Mouse (Mus musculus): ENCODE data around the gene Pias1. TPM values are rescaled to one million over a fixed set of nuclear protein-coding genes. Genes with fewer than 3 reads are reported as not detected.

Gene Pias1
- polyA plus RNA-seq, 1 experiment: 13.2 TPM

DNA sequence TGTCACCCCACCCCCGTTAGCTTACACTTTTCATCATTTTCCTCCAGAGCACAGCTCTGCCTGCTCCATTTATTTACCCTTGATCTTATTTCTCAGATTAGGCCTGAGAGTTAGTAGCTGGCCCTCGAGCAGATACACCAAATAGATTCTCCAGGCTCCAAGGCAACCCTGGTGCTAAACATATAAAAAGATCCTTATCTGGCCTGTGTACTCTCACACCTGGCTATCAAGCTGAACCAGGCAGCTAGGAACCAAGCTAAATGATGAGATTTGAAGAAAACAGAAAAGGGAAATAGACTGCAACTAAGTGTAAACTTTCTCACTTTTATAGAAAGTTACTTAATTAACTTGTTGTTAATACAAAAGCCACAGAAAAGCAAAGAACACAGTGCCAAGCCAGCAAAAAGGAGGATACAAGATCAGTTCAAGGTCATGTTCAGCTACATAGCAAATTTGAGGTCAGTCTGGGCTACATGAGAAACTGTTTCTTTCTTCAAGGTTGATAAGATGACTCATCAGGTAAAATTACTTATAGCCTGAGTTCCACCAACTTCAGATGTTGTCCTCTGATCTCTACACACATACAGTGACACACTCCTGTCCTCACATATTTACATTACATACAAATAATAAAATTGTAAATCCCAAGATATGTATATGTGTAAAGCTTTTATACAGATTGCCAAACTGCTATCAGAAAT, 52.9 kb downstream of the Pias1 start:
- TF ChIP-seq POLR2A (IDR thresholded peaks at IDR 0.05; ENCODE audit: borderline replicate concordance, control insufficient read depth, low read depth, low read length) (no peak), CTCF (IDR thresholded peaks at IDR 0.05; ENCODE audit: control insufficient read depth, insufficient read depth, low read length) (no peak)
- peaks cover 2% of the 10 kb centered on the region for H3K4me1 ChIP-seq (ENCODE audit: control insufficient read depth, insufficient read depth, low read length)
- WGBS: 54% methylated on average over 2 of the region's 2 CpGs
- H3K4me3 ChIP-seq (replicated peaks; ENCODE audit: control insufficient read depth, low read depth, low read length): no peak overlapping the region
- no peak overlapping the region for H3K27ac ChIP-seq (ENCODE audit: control insufficient read depth, insufficient read depth, low read depth, low read length, poor library complexity)

DNA sequence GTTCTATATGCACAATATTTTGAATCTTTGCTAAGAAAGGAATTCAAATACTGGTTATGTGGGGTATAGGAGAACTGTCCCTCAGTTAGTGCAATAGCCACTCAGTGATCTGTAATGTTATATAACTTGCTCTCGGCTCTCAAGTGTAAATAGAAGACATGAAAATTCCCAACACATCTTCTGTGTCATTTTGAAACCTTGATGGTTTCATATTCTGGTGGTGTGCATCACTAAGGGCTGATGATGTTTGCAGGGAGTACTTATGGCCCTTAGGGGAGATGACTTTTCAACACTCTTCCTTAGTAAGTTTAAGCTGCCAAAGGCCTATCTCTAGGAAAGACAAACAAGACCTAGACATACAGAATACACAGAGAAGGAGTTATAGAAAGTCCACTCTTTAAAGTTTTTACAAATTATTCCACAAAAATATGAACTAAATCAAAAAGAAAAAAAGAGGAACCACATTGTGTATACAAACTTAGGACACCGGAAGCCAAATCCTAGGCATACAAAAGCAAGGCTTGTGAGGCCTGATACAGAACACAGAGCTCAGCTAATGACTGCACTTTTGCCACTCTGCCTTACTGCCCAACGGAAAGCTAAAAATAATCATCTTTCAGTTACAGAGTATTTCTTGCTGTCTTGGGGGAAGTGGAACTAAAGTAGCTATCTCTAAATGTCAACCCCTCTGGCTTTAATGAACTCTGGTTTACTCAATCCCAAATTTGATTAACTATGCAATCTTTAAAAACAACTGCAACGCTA, 55.0 kb downstream of the Pias1 start:
- no peak for TF ChIP-seq POLR2A (IDR thresholded peaks at IDR 0.05; ENCODE audit: borderline replicate concordance, control insufficient read depth, low read depth, low read length)
- TF ChIP-seq CTCF (IDR thresholded peaks at IDR 0.05; ENCODE audit: control insufficient read depth, insufficient read depth, low read length): no peak
- Histone ChIP-seq H3K4me3 (replicated peaks; ENCODE audit: control insufficient read depth, low read depth, low read length) (no peak overlapping the region), H3K4me1 (ENCODE audit: control insufficient read depth, insufficient read depth, low read length) (no peaks in the 10 kb centered on the region; the same call in 1 of the 2 replicates), H3K27ac (ENCODE audit: control insufficient read depth, insufficient read depth, low read depth, low read length, poor library complexity) (no peak overlapping the region)
- 14% methylated on average over 4 of the region's 4 CpGs for WGBS

- 89% methylated on average over 2 of the region's 2 CpGs for WGBS
- Histone ChIP-seq H3K4me3 (replicated peaks; ENCODE audit: control insufficient read depth, low read depth, low read length) (no peak overlapping the region), H3K27ac (ENCODE audit: control insufficient read depth, insufficient read depth, low read depth, low read length, poor library complexity) (no peak overlapping the region), H3K4me1 (ENCODE audit: control insufficient read depth, insufficient read depth, low read length) (no peaks in the 10 kb centered on the region; the same call in 1 of the 2 replicates)
- no peak for TF ChIP-seq POLR2A (IDR thresholded peaks at IDR 0.05; ENCODE audit: borderline replicate concordance, control insufficient read depth, low read depth, low read length)
- TF ChIP-seq CTCF (IDR thresholded peaks at IDR 0.05; ENCODE audit: control insufficient read depth, insufficient read depth, low read length): no peak
Observed at GRCm38 (mm10) chr9:62924886-62925610, 62.7 kb downstream of the Pias1 start.

GRCm38 (mm10) chr9:62920877-62921276, 66.8 kb downstream of the Pias1 start:
- H3K4me1 ChIP-seq (ENCODE audit: control insufficient read depth, insufficient read depth, low read length): no peaks in the 10 kb centered on the region; the same call in 1 of the 2 replicates
- H3K4me3 ChIP-seq (replicated peaks; ENCODE audit: control insufficient read depth, low read depth, low read length): no peak overlapping the region
- H3K27ac ChIP-seq (ENCODE audit: control insufficient read depth, insufficient read depth, low read depth, low read length, poor library complexity): no peak overlapping the region
- TF ChIP-seq CTCF (IDR thresholded peaks at IDR 0.05; ENCODE audit: control insufficient read depth, insufficient read depth, low read length) (no peak), POLR2A (IDR thresholded peaks at IDR 0.05; ENCODE audit: borderline replicate concordance, control insufficient read depth, low read depth, low read length) (no peak)
- 27% methylated on average over 2 of the region's 2 CpGs for WGBS

DNA sequence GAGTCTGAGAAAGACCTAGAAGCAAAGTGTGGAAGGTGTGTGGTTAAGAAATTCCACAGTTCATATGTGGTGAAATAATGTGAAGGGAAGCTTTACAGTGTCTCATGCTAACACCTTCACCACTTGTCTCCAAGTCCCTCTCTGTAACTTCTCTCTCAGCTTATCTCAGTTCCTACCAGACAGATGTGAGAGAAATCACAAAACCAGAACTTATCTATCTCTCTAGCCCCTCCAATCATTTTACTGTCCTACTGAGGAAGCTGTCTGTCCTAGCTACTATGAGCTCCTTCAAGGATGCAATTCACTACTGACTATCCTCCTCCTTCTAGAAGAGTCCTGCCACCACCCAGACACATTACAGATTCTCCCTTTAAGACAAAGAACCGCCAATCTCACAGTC, 70.7 kb downstream of the Pias1 start:
- TF ChIP-seq POLR2A (IDR thresholded peaks at IDR 0.05; ENCODE audit: borderline replicate concordance, control insufficient read depth, low read depth, low read length) (no peak), CTCF (IDR thresholded peaks at IDR 0.05; ENCODE audit: control insufficient read depth, insufficient read depth, low read length) (no peak)
- no peak overlapping the region for H3K27ac ChIP-seq (ENCODE audit: control insufficient read depth, insufficient read depth, low read depth, low read length, poor library complexity)
- 95% methylated on average over 1 of the region's 1 CpGs for WGBS
- peaks cover 1% of the 10 kb centered on the region; the same call in 1 of the 2 replicates for H3K4me1 ChIP-seq (ENCODE audit: control insufficient read depth, insufficient read depth, low read length)
- H3K4me3 ChIP-seq (replicated peaks; ENCODE audit: control insufficient read depth, low read depth, low read length): no peak overlapping the region

- Histone ChIP-seq H3K27ac (ENCODE audit: control insufficient read depth, insufficient read depth, low read depth, low read length, poor library complexity) (no peak overlapping the region), H3K4me1 (ENCODE audit: control insufficient read depth, insufficient read depth, low read length) (peaks cover 1% of the 10 kb centered on the region; the same call in 1 of the 2 replicates), H3K4me3 (replicated peaks; ENCODE audit: control insufficient read depth, low read depth, low read length) (no peak overlapping the region)
- TF ChIP-seq POLR2A (IDR thresholded peaks at IDR 0.05; ENCODE audit: borderline replicate concordance, control insufficient read depth, low read depth, low read length) (no peak), CTCF (IDR thresholded peaks at IDR 0.05; ENCODE audit: control insufficient read depth, insufficient read depth, low read length) (no peak)
- 48% methylated on average over 5 of the region's 5 CpGs for WGBS
Observed at GRCm38 (mm10) chr9:62913390-62914069, 74.2 kb downstream of the Pias1 start.

DNA sequence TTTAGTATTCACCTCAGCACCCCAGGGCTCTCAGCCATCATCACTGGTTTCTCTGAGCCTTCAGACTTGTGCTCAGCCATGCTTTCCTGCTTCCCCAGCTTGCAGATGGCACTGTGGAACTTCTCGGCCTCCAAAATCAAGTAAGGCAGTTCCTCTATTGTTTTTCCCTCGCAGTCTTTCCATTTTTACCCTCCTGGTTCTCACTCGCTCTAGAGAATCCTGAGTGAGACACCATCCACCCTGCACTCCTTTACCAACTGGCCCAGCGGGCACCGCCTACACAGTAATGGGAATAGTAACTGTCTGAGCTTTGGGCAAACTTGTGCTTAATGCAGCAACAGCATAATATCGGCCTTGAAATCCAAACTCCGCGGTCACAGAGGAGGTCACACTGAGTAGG, 82.7 kb downstream of the Pias1 start:
- Histone ChIP-seq H3K27ac (ENCODE audit: control insufficient read depth, insufficient read depth, low read depth, low read length, poor library complexity) (no peak overlapping the region), H3K4me1 (ENCODE audit: control insufficient read depth, insufficient read depth, low read length) (no peaks in the 10 kb centered on the region), H3K4me3 (replicated peaks; ENCODE audit: control insufficient read depth, low read depth, low read length) (no peak overlapping the region)
- TF ChIP-seq POLR2A (IDR thresholded peaks at IDR 0.05; ENCODE audit: borderline replicate concordance, control insufficient read depth, low read depth, low read length): no peak
- no peak for TF ChIP-seq CTCF (IDR thresholded peaks at IDR 0.05; ENCODE audit: control insufficient read depth, insufficient read depth, low read length)
- 92% methylated on average over 8 of the region's 8 CpGs for WGBS
